Mouse (Mus musculus) testis, adult 2 months (tissue): ENCODE measurements around the gene Btbd9. TPM values are rescaled to one million over a fixed set of nuclear protein-coding genes. Genes with fewer than 3 reads are reported as not detected.

ENCODE experiments used
- H3K27ac ChIP-seq: fragments of 200-500 bp; 2 replicates; pipeline ENCODE4 v1.5.1; 2012; ENCODE audit warnings: low read depth, low read length; ENCODE audit not compliant: control insufficient read depth, insufficient read depth
- H3K27me3 ChIP-seq: fragments of 200-500 bp; 2 replicates; pipeline ENCODE4 v1.6.1; 2012; ENCODE audit warnings: mild to moderate bottlenecking, low read length, moderate library complexity; ENCODE audit not compliant: control insufficient read depth, insufficient read depth
- H3K36me3 ChIP-seq: fragments of 200-500 bp; 2 replicates; pipeline ENCODE4 v1.6.1; 2012; ENCODE audit warnings: mild to moderate bottlenecking, low read length; ENCODE audit not compliant: control insufficient read depth, insufficient read depth
- H3K4me1 ChIP-seq: fragments of 200-500 bp; 2 replicates; pipeline ENCODE4 v1.6.1; 2012; ENCODE audit warnings: low read length; ENCODE audit not compliant: control insufficient read depth, insufficient read depth
- H3K4me3 ChIP-seq: fragments of 200-500 bp; 2 replicates; pipeline ENCODE4 v1.5.1; 2012; ENCODE audit warnings: low read depth, mild to moderate bottlenecking, low read length, moderate library complexity, mixed read lengths; ENCODE audit not compliant: control insufficient read depth
- CTCF ChIP-seq: fragments of 200-500 bp; IDR thresholded peaks from 2 replicates; pipeline ENCODE4 v1.5.1; 2012; ENCODE audit warnings: low read depth, mild to moderate bottlenecking, inconsistent platforms, low read length, moderate library complexity; ENCODE audit not compliant: control insufficient read depth, insufficient read depth, insufficient replicate concordance
- POLR2A ChIP-seq: fragments of 200-500 bp; IDR thresholded peaks from 2 replicates; pipeline ENCODE4 v1.6.1; 2012; ENCODE audit warnings: low read depth, mild to moderate bottlenecking, inconsistent platforms, low read length, moderate library complexity; ENCODE audit not compliant: control insufficient read depth
- polyA plus RNA-seq: library from polyadenylated mRNA; depleted of rRNA; stranded (reverse); fragments of >200 nt; gene quantifications from 2 replicates; pipeline ENCODE4 v1.2.3, GENCODE M21; 2012

Btbd9 gene
- polyA plus RNA-seq, 1 experiment: 87.1 TPM

DNA sequence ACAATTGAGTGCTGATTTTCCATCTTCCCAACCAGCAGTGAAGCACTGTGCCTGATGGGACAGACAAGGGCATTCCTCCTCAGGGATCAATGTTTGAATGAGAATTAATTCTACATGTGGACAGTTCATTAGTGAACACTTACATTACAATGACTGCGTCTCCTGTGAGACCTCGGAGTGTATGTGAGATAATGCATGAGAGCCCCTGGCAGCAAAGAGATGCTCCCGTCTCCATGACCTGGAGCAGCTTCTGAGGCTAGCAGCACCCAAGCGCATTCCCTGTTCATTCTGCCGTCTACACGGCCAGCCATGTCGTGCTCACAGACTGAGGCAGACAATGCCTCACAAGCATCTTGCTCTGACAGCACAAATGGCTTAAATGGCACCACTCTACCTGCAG, 85.7 kb downstream of the Btbd9 start:
- Histone ChIP-seq H3K4me3 (no peak overlapping the region), H3K27ac (no peak overlapping the region), H3K27me3 (no peaks in the 10 kb centered on the region), H3K4me1 (peaks cover 4% of the 10 kb centered on the region), H3K36me3 (no peaks in the 10 kb centered on the region)
- TF ChIP-seq POLR2A (no peak), CTCF (no peak)

DNA sequence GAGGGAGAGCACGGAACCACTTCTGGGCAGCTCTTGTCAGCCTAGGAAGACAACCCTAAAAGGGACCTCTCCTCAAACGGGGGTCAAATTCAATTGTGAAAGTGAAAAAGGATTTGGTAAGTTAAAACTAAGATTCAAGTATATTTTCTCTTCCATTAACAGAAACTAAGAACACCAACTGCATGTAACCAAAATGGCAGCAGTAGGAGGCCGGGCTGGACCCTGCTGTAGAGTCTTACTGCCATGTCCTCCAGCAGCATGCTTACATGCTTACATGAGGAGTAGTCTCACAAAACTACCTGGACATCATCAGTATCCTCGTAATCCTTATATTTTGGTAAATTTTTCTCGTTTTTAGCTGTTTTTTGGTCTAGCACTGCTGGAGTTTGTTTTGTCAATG, 86.2 kb downstream of the Btbd9 start:
- peaks cover 4% of the 10 kb centered on the region for H3K4me1 ChIP-seq
- H3K27me3 ChIP-seq: no peaks in the 10 kb centered on the region
- no peak overlapping the region for H3K4me3 ChIP-seq
- no peak overlapping the region for H3K27ac ChIP-seq
- no peaks in the 10 kb centered on the region for H3K36me3 ChIP-seq
- TF ChIP-seq CTCF (no peak), POLR2A (no peak)

DNA sequence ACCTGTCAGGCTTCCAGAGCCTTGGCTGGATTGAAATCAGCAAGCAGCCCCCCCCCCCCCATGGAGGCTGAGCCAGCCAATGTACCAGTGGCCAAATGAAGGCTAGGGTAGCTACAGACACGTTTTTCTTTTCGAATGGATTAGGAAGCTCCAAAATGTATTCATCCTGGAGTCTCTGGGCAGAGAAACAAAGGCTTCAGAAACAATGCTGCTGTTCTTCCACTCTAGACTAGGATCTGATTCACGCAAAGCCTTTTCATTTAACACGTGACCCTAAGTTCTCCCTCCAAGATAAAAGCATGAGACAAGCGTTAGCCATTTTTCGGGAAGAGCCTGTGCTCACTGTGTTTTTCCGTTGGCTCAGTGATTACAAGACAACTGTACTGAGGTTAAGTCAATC, 86.7 kb downstream of the Btbd9 start:
- Histone ChIP-seq H3K36me3 (no peaks in the 10 kb centered on the region), H3K27ac (no peak overlapping the region), H3K4me3 (no peak overlapping the region), H3K27me3 (no peaks in the 10 kb centered on the region), H3K4me1 (peaks cover 4% of the 10 kb centered on the region)
- TF ChIP-seq POLR2A: no peak
- TF ChIP-seq CTCF: no peak

DNA sequence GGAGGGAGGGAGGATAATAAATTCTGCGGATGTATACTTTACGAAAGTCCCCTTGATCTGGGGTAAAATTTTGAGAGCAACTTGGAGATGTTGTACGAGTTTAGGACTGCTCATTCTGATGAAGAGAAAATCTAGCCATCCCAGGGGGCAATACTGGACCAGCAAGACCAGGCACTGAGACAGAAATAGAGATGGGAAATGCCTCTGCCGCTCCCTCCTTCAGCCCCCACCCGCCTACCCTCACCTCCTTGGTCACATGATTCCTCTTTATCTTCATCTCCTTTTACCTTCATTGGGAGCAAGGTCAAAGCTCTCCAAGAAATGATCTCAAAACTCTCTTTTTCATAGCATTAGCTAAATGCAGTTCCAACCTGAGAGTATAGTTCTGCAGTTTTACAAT, 88.6 kb downstream of the Btbd9 start:
- TF ChIP-seq CTCF: no peak
- no peak for TF ChIP-seq POLR2A
- H3K27me3 ChIP-seq: no peaks in the 10 kb centered on the region

DNA sequence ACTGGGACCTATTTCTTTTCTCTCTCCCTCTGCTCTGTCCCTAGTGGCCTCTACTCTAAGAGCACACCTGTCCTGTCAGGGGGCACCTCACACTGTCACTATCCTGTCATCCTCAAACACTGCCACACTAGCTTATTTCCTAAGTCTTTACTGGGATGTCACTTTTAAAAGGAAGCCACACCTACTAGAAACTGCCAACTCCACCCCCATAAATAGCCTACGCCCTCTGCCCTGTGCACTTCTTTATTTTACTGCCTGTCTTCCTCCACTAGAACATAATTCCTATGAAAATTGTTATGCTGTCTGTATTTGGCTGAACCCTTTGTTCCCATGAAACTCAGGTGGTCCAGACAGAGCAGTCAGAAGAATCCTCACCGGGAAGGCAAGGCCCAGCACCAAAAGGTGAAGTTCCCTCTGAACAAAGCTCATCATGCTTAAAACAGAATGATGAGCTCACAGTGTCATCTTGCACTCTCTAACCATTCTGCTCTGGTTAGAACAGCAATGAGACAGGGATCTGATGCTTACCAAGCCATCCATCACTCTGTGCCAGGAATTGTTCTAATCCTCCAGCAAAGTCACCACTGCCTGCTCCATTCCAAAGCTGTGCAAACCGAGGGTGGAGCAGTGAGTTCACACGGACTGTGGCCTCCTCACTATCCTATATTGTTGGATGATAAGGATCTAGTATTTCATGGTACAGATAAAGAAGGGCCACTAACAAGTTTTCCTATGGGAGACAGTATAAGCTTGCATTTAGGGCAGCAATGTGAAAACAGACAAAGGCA, 91.0 kb downstream of the Btbd9 start:
- Histone ChIP-seq H3K4me1 (peaks cover 2% of the 10 kb centered on the region; the same call in 1 of the 2 replicates), H3K27me3 (no peaks in the 10 kb centered on the region), H3K36me3 (no peaks in the 10 kb centered on the region), H3K27ac (no peak overlapping the region), H3K4me3 (no peak overlapping the region)
- TF ChIP-seq CTCF (no peak), POLR2A (no peak)

More for the DNA sequence above, 88.6 kb downstream of the Btbd9 start:
- no peak overlapping the region for H3K4me3 ChIP-seq
- no peak overlapping the region for H3K27ac ChIP-seq
- H3K36me3 ChIP-seq: no peaks in the 10 kb centered on the region
- peaks cover 4% of the 10 kb centered on the region for H3K4me1 ChIP-seq

DNA sequence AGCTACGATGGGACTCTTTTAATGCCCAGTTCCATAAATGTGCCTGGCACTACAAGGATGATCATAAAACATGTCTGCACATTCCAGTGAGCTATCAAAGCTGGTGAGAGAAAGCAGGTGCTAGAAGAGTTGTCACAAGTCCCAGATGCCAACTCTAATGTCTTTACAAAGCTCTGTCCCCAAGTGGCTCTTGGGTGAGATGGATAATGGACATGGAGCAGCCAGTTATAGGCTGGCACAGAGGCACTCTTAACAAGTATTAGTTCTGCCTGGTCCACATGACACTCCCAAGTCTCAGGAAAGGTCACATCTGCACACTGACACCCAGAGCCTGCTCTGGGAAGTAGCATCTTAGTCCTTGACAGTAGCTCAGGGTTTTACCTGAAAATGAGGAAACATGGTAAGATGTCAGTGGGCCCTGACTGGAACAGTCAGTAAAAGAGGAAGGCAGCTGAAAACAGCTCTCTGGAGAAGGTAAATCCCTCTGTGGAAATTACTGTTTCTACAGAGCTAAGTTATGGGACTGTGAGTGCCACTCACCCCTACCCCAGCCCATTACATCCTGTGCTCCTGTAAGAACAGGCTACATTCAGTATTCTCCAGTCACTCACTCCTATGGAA, 91.7 kb downstream of the Btbd9 start:
- Histone ChIP-seq H3K27me3 (no peaks in the 10 kb centered on the region), H3K36me3 (no peaks in the 10 kb centered on the region), H3K4me3 (no peak overlapping the region), H3K27ac (no peak overlapping the region), H3K4me1 (peaks cover 2% of the 10 kb centered on the region; the same call in 1 of the 2 replicates)
- TF ChIP-seq POLR2A: no peak
- TF ChIP-seq CTCF: no peak

DNA sequence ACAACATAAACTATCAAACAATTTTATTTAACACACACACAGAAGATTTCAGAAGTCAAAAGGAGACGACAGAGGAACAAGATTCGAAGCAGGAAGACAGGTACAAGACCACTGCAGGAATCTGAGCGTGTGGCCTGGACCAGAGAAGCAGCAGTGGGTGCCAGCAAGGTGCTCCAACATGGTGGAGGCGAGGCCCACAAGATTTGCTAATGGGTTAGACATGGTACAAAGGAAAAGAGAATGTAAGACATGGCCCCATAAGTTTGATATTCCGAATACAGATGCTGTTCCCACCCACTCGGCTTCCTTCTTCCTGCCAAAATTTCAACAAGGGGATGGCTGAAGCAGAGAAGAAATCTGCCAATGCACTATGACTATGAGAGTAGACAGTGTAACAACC, 94.5 kb downstream of the Btbd9 start:
- Histone ChIP-seq H3K27me3 (no peaks in the 10 kb centered on the region), H3K4me1 (peaks cover 2% of the 10 kb centered on the region; the same call in 1 of the 2 replicates), H3K36me3 (no peaks in the 10 kb centered on the region), H3K4me3 (no peak overlapping the region), H3K27ac (no peak overlapping the region)
- no peak for TF ChIP-seq POLR2A
- no peak for TF ChIP-seq CTCF
